Mouse (Mus musculus) monocyte, adult 2 months (primary cell): ENCODE results near the gene Prdm13.

Source experiments
- DNase-seq, 2 experiments: peaks; one replicate each; pipeline ENCODE4 v3.0.0; 2022; ENCODE audit warnings: low spot score in 2 of 2, low read depth in 1 of 2

Gene Prdm13

DNA sequence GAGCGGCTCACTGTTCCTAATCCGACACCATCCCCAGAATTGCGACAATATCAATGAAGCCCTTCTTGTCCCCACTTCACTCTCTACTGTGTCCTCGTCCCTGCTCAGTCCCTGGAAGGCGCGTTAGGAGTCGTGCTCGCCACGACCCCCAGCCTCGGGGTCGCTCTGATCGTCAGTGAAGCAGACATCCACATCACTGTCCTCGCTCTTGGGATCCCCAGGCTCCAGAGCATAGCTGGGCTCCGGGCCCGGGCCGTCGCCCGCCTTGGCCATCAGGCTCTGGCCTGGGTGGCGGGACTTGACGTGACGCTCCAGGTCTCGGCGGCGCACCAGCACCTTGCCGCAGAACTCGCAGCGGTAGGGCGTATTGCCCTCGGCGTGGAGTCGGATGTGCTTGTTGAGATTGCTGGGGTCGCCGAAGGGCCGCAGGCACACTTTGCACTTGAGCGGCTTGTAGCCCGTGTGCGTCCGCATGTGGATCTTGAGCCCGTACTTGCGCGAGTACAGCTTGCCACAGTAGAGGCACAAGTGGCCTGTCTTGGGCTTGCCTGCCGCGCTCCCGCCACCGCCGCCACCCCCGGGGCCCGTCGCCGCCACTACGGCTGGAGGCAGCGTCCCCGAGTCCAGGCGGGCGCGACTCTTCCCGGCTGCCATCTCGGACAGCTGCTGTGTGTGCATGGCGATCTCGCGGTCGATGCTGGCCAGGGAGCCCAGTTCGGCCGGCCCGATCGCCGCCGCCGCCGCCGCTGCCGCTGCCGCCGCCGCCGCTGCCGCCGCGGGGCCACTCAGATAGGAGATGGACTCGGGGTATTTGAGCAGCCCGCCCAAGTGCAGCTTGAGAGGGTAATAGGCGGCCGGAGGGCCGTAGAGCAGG, 7.4 kb downstream of the Prdm13 start:
- DNase-seq = no peak

DNA sequence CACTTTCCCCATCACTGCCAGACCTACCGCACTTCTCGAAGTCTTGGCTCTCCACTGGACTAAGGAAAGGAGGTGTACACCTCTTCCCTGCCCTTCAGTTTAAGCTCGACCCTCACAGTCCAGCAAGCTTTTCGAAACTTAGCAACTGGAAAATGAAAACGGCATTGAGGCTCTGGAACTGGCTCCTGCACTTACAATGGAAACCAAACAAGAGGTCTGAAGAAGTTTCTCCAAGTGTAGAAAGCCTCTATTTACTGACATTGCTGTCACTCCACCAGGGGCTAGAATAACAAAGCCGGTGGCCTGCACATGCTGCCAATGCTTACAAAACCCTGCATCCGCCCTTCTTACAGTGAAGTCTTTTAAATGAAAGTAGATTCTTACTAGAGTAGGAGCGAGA, 11.1 kb downstream of the Prdm13 start:
- DNase-seq = no peak

DNA sequence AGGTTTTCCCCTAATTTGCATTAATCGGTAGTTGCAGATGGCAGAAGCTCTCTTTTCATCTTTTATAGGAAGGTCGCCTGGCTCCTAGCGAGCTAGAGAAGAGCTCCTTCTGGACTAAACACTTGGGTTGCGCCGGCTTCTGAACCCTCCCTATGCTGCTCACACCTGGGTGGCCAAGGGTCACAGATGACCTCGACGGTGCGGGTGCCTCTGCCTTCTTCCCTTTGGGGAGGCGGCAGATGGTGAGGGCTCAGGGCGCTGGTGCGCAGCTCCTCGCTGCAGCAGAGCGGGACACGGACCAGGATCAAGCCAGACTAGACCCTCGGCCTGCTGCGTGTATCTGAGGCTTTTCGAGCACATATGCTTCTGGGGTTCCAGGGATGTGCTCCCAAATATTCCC, 11.7 kb downstream of the Prdm13 start:
- DNase-seq = no peak

- no peak for DNase-seq
Observed at GRCm38 (mm10) chr4:21665961-21666360, 19.8 kb downstream of the Prdm13 start.

GRCm38 (mm10) chr4:21658184-21658583, 27.6 kb downstream of the Prdm13 start:
- DNase-seq = no peak

- DNase-seq = no peak
Observed at GRCm38 (mm10) chr4:21629275-21629583, 56.5 kb downstream of the Prdm13 start.

DNA sequence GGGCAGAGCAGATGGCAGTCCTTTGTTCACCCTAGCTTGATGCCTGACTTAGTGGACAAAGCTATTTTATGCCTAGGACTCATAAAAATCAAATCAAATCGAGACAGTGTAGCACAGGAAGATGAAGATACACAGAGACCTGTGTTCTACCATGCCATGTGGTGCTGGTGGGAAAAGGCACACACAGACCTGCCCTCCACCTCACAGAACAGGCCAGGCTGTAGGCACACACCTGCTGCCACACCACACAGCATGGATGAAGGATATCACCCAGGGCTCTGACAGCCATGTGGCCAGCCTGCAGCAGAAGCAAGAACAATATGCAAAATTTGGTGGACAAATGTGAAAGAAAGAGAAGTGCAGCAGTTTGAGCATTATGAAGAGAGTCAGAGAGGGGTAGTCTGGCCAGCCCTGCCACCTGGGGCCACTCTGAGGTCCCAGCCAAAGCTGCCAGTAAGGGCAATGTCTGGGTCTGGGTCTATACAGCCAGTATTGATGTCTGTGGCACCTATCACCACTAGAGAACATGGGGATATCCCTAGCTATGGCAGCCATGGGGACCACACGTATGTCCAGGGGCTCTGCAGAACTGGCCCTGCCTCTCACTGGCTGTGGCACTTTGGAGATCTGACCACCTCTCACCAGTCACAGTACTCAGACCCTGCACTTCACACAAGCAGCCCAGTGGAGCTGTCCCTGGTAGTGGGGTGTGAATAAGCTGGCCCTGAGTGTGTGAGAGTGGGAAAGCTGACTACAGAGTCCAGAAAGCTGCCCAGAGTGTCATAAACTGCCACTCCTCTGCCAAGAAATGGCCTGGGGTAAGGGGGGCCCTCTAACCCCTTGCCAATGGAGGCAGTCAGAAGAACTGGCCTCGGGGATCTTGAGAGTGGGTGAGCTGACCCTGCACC, 57.1 kb downstream of the Prdm13 start:
- no peak for DNase-seq
